Mouse (Mus musculus) megakaryocyte progenitor cell, adult 5-6 weeks (primary cell): Measurements from ENCODE around the gene Trim72. TPM values are rescaled to one million over a fixed set of nuclear protein-coding genes. Genes with fewer than 3 reads are reported as not detected.

ENCODE experiments used
- ATAC-seq: replicated peaks from 2 replicates; pipeline ENCODE4 v1.8.0; 2016; ENCODE audit warnings: mild to moderate bottlenecking, moderate TSS enrichment, inconsistent platforms; ENCODE audit not compliant: poor library complexity
- total RNA-seq, 2 experiments: library from RNA; stranded (forward) in 1 of 2; stranded (reverse) in 1 of 2; fragments of 157-497, 149-512 nt in 1 of 2; fragments of 200-1000 nt in 1 of 2; gene quantifications; 2 replicates each; pipeline versions ENCODE4 v1.2.3 to v1.2.4; 2015 to 2017

Gene Trim72
- not detected in 2 replicates for total RNA-seq (2015)
- total RNA-seq (2017) = not detected in 2 replicates

DNA sequence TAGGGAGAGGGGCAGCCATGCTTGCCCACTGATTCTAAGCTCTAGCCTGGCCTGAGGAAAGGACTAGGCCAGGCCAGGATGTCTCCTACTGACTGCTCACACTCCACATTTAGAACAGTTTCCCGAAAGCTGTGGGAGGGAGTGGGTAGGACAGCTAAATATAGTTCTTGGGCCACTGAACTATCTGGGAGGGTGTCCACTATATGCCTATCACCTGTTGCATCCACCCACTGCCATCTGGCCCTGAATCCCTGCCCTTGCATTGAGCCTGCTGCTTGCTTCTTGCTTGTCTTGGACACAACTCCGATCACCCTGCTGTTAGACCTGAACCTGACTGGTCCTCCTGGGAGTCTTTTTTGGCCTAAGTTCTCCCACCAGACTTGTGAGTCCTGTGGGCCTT is at the start of gene Trim72:
Gene Trim72, plus strand, starts transcription at position 262 of the 400 bp plus-strand sequence.
- ATAC-seq = no peak

DNA sequence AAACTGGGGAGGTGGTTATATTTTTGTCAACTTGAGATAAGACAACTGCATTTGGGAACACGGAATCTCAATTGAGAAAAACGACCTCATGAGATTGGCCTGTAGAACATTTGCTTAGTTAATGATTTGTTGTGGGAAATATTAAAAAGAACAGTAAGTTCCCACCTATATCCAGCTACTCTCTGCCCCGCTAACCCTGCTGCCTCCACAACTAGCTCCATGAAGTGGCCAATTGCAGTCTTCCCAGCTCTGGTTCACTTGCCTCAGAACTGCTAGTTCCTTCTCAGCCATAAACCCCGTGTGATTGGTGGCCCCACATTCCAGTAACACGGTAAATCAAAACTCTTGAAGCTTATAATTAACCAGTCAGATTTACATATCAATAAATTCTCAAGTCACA is 44.4 kb upstream of the Trim72 start:
- no peak for ATAC-seq

DNA sequence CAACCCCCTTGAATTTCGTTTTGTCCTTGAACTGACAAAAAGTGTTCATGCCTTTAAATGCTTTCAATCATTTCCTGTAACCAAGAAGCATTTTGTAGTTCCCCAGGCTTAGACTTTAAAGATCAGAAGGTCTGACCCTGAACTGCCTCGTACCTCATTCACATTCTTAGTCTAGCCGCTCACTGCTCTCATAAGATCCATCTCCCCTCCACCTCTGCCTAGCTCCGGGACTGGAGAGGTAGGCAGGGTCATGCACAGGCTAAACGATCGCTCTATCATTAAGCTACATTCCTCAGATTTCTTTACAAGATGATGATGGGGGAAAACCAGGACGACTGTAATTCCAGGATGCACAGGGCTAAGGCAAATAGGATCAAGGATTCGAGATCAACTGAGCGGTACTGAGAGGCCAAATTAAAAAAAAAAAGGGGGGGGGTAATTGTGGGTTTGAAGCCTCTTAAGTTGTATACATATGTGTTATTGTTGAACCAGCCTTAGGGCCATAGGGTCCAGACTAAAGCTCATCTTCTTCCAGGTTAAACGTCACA is 37.3 kb upstream of the Trim72 start:
- ATAC-seq = no peak

DNA sequence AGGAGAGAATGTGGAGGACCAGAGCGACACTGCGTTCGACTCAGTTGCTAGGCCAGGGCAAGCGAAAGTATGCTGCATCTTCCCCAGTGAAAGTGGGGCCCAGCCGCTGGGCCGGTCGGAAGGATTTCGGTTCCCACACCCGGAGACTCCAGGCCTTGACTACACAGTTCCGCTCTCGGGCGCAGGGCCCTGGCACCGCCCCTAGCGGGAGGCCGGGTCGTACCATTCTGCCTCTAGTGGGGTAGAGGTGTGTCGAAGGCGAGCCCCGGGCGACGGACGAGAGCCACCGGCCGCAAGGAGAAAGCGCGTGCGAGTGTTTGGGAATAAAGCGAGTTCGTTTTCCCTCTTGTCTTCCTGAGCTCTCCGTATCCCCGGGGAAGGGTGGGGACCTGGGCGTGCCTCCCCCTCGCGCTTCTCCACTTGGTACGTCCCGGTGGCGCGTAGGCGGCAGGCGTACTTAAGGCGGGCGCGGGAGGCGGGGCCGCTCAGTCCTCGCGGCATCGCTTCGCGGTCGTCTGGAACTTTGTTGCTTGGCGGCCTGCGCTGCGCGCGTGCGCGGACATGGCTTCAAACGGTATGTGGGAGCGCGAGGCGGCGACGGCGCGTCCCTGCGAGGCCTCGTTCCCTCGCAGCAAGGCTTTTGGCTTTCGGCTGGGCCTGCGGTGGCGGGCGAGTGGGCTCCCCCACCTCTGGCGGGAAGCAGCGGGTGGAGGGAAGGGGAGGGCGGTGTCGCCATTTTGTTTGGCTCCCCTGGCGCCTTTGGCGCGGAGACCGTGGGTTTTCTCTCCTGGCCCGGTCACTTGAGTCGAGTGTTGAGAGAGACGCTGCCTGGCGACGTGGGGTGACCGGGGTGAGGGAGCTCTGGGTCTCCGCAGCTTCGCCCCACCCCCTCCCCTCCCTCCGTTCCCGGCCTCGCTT is 36.5 kb upstream of the Trim72 start, which contains the start of gene Fus:
Gene Fus, plus strand, starts transcription at position 454 of the 918 bp plus-strand sequence.
- peak; percentile 83 for ATAC-seq

DNA sequence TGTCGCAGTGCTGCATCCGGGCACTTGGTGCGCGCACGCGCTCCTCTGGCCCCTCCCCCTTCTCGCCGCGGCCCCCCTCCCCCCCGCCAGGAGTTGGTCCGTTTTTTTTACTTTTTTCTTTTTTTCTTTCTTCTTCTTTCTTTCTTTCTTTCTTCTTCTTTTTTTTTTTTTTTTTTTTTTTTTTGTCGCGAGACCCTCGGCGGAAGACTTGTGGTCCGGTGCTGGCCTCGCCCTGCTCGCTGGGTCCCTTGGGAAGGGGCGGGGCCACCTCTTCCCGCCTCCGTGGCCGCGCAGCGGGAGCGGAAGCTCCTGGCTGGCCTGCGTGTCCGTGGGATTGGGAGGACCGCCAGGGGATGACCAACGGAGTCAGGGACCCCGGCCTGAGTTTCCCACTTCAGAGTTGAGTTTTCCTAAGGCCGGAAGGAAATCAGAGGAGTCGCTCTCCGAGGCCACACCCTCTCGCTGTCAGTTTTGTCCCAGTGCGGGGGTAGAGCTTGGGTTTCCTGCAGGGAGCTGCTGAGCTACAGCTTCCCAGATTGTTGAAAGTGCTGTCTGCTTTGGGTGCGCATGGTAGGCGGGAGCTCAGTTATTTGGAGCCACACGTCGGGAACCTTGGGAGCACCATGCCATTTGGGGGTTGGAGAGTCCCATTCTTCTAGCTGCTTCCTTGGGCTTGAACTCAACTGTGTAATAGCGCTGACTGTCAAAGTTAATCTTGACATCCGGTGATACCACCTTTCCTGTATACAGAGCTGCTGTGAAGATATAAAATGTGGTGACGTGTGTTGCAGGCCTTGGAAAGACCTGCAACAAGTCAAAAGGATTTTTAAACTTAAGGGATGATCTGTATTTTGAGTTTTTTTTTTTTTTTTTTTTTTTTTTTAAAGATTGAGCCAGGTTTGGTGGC is 35.6 kb upstream of the Trim72 start:
- ATAC-seq = peak; percentile 30

DNA sequence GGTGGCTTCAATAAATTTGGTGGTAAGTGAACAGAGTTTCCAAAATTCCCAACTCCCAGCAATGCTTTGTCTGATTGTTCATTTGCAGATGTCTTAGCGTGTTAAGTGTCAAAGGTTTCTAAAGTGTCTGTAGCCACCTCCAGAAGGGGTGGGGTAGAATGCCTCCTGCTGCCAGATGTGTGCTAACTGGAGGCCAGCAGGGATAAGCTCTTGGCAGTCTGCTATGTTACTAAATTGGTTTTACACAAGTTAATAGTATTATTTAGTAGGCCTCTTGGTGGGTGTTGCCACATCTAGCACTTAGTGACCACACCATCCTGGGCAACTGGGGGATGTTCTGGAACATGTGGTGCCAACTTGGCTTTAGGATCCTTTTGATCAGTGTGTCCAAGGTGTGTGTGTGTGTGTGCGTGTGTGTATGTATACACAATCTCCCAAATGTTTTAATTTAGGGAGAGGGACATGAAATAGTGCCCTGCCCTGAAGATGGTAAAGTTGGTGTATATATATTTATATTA is 29.3 kb upstream of the Trim72 start:
- 0 out of 2 replicates have a peak, but pooled peaks have one; percentile 20 for ATAC-seq

DNA sequence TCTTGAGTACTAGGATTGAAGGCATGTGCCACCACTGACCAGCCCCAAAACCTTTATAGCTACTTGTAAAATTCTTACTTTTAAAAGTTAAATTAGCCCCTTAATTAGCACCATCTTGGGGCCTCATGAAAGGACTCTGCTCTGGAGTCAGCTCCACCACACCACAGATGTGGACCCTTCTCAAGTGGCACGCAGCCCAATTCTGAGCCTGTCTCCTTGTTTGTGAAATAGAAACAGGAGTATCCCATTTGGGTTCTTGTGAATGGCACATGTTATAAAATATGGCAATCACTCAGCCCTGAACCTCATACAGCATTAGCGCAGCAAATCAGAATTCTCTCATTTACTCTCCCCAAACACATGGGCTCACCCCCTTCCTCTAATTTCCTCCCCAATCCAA is 24.9 kb upstream of the Trim72 start:
- ATAC-seq = no peak

DNA sequence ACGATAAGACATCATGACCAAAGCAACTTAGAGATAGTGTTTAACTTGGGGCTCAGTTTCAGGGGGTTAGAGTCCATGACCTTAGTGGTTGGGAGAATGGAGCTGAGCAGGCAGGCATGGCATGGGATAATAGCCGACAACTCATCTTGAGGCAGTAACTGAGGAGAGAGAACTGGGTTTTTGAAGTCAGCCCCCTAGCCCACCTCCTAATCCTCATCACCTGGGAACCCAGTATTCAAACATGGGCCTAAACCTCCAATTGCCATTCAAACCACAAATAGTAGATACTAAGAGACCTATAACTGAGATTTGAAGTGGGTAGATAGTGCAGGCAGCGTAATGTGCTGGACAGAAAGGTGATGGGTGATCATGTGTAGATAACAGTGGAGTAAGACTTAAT is 23.1 kb upstream of the Trim72 start:
- no peak for ATAC-seq

DNA sequence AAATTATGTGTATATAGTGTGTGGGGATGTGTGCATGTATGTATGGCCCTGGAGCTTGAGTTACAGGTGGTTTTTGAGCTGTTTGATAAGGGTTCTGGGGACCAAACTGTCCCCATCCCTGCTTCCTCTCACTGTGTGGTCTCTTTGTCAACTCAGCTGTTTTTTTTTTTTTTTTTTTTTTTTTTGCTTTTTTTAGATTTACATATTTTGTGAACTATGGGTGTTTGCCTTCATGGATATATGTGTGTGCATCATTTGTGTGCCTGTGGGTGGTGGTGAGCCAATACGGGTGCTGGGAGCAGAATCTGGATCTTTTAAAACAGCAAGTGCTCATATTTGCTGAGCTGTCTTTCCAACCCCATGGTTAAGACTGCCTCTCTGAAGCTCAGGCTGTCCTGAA is 14.8 kb upstream of the Trim72 start:
- no peak for ATAC-seq

DNA sequence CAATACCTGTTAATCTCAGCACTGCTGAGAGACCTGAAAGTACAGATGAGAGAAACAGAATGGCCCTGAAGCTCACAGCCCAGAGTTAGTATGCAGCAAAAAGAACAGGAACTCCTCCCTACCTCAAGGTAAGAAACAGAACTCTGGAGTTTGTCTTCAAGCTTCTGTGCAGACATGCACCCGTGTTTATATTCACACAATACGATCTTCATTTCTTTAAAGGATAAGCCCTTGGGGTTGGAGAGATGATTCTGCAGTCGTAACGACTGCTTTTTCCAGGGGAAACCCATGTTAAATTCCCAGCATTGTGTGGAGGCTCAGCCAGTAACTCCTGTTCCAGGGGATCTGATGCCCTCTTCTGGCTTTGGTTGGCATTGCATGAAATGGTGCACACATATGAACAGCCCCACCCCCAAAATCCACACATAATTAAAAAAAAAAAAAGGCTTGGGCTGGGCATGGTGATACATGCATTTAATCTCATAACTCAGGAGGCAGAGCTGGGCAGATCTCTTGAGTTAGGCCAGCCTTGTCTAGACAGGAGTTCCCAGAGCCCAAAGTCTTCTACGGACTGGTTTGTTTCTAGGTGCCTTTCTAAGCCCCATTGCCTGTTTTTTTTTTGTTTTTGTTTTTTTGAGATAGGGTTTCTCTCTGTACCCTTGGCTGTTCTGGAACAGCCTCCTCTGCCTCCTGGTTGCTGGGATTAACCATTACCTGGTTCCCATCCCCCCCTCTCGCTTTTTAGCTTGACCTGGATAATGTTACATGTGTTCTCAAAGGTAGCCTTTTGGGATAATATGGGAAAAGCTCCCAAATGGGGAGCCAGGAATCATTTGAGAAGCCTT is 11.9 kb upstream of the Trim72 start:
- ATAC-seq = peak; percentile 68

DNA sequence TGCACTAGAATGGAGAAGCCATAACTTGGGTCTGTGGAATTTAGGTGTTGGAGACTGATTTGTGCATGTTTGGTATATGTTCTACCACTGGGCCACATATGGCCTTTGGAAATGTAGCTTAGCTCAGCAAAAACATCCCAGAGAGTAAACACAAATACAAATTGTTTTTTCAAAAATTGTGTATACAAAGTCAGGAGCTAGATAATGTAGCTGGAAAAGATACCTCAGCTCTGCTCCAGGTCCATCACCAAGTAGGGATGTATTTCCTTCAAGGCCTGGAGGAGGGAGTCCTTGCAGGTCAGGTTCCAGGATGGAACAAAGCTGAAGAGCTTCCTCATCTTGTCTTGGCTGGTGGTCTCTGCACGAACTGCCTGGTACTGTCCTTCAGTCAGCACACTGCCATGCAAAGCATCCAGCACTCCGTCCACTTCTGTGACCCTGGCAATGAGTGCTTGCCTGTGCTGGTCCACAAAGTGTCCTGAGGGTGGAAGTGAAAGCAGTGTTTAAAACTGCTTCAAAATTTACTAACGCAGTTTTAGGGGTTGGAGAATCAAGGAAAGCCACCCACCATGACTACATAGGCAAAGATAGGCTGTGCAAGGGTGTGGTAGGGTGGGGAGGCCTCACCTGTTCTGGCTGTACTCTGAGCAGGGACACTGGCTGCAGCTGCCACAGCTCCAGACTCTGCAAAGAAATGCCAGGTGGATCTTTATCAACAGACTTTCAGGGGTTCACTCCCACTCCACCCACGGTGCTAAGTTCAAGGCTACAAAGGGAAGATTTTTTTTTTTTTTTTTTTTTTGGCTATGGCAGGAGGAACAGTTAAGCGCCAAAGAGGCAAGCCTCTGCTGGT is 11.0 kb upstream of the Trim72 start:
- peak; percentile 10 for ATAC-seq

DNA sequence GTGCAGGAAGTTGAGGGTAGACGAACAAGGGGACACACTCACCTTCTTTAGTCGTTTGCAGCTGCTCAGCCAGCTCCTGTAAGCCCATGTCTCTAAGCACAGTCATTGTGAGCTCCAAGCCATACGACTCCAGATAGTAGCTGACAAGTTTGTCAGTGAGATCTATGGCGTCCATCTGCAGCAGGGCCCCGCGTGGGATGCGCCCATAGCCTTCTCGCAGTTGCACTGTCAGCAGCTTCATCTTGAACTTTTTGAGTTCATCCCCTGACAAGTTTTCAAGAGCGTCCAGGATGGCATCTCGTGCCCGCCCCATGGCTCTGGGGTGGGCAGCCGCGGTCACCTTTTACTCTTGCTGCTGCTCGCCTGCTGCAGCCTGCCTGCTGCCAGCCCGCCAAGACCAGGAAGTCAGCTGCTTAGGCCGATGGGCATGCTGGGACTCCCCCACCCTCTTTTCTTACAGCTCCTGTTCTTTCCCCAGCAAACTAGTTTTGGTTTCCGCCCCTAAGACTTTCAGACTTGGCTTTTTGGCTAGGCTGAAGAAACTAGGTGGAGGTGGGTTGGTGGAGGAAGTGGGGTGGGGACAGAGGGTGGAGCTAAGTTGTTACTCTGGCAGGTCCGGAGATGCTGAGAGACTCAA is 10.3 kb upstream of the Trim72 start, which contains the start of gene Pycard:
Gene Pycard, minus strand, starts transcription at position 527 of the 637 bp plus-strand sequence.
- peak; percentile 59 for ATAC-seq

DNA sequence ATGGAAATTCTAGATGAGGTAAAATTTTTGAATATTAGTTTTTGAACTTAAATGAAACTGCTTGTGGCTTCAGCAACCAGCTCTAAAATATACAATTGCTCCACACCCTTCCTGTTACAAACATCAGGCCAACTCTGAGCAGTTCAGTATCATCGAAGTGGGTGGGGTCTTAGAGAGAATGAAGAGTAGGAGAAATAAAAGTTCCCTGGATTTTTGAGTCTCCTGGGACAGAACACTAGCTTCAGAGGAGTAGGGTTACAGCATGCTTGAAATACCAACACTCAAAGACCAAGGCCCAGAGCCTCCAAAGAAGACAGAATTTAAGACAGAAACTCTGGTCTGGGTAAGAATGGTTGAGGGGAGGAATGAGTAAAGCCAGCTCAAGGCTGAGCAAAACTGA is 4.3 kb upstream of the Trim72 start:
- no peak for ATAC-seq

DNA sequence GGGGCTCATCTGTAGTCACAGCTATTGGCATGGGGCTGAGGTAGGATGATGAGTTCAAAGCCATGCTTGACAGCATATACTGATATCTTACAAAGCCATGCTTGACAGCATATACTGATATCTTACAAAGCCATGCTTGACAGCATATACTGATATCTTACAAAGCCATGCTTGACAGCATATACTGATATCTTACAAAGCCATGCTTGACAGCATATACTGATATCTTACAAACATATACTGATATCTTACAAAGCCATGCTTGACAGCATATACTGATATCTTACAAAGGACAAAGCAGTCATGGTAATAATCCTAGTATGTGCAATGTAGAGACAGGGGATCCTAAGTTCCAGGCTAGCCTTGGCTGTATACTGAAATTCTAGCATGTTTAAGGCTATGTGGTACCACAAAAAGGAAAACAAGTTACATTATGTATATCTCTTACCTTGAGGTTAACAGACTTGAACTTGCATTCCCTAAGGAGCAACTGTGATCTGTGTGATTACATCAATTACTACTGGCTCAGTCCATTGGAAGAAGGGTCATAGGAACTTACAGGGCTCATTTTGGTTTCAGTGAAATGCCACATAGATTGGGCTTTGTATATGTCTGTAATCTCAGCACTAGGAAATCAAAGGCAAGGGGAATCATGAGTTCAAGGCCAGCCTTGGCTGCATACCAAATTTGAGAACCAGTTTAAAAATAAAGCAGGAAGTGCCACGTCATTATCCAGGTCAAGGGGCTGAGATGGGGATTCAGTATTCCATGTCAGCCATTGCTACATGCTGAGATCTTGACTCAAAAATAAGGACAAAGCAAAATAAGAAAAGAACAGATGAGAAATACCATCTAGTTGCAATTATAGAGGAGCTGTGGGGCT is 3.4 kb upstream of the Trim72 start:
- no peak for ATAC-seq

DNA sequence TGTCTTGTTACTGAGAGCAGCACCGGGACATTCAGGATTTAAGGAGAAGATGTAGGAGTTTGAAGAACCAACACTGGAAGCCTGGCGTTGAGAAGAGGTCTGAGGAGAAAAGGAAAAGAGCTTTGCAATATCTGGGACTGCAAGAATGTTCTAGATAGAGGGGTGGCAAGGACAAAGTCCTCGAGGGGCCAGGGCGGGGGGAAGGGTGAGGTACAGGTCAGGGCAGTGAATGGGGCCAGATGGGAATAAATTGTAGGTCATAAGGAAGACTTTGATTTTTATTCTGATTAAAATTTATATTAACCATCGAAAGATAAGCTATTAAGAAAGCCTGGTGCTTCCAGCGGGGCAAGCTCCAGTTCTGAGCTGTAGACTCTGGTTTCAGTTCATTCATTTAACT is 651 bp upstream of the Trim72 start:
- no peak for ATAC-seq

DNA sequence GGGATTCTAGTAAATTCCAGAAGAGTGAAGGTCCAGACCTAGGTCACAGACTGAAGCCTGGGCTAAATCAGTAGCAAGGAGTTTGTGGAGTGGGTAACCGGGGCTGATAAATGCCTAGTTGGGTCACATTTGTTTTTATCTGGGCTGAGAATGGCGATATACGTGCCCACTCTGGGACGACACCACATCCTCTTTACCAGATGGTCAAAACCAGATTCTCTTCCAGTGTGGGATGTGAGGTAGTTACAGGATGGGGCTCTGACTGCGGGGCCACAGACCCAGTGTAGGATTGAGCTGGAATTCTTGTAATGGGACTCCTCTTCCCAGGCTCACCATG is 369 bp downstream of the Trim72 start:
- ATAC-seq = peak; percentile 39

DNA sequence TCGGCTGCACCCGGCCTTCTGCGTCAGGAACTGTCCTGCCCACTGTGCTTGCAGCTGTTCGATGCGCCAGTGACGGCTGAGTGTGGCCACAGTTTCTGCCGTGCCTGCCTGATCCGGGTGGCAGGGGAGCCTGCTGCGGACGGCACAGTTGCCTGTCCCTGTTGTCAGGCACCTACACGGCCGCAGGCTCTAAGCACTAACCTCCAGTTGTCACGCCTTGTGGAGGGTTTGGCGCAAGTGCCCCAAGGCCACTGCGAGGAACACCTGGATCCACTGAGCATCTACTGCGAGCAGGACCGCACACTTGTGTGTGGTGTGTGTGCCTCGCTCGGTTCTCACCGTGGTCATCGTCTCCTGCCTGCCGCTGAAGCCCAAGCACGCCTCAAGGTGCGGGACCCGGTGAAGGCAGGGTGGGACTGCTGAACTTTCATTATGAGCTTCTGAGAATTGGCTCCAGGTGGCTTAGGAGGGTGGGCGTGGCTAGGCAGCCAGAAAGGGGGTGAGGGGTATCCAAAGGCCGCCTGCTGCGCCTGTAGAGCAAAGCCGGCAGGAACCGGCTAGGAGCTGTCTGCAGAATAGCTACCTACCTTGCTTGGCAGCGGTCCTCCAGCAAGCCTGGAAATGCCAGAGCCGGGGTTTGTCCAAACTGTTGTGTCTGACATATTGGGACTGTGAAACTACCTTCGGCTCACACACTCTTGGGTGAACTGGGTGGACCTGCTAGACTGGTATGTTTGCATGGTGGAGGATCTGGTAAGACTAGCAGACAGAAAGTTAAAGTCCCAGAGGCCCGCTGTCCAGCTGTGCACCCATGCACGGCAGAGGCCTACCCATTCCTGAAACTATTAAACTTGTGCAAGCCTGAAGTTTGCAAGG is 976 bp downstream of the Trim72 start:
- ATAC-seq = no peak; the same call in 1 of the 2 replicates
